Mouse (Mus musculus): ENCODE data around the gene Myh11. TPM values are rescaled to one million over a fixed set of nuclear protein-coding genes. Genes with fewer than 3 reads are reported as not detected.

Myh11 gene
- polyA plus RNA-seq, 1 experiment from 2014 or later = 0.18 TPM

- H3K4me2 ChIP-seq = no peak overlapping the region
- H3K4me3 ChIP-seq (ENCODE audit: low read depth, low read length) = no peak overlapping the region
- H3K27ac ChIP-seq (ENCODE audit: low read depth, low read length) = no peak overlapping the region
- peaks cover 11% of the 10 kb centered on the region; the same call in 1 of the 2 replicates for H3K36me3 ChIP-seq (ENCODE audit: control insufficient read depth, insufficient read depth, low read length)
- H3K27me3 ChIP-seq (ENCODE audit: control insufficient read depth, insufficient read depth, low read length) = peaks cover 5% of the 10 kb centered on the region
- no peaks in the 10 kb centered on the region for H3K4me1 ChIP-seq (ENCODE audit: control insufficient read depth, insufficient read depth, low read length)
- peak; percentile 77 for DNase-seq (ENCODE audit: low spot score, missing footprints)
- WGBS = 89% methylated on average over 2 of the region's 2 CpGs
- no peaks in the 10 kb centered on the region for H3K9me3 ChIP-seq (ENCODE audit: control insufficient read depth, low read length)
- no peak for ATAC-seq (ENCODE audit: low FRiP score)
- H3K9ac ChIP-seq (ENCODE audit: low read length) = no peak overlapping the region
These were observed 5.5 kb upstream of the Myh11 start for GRCm38 (mm10) chr16:14296544-14297124.

DNA sequence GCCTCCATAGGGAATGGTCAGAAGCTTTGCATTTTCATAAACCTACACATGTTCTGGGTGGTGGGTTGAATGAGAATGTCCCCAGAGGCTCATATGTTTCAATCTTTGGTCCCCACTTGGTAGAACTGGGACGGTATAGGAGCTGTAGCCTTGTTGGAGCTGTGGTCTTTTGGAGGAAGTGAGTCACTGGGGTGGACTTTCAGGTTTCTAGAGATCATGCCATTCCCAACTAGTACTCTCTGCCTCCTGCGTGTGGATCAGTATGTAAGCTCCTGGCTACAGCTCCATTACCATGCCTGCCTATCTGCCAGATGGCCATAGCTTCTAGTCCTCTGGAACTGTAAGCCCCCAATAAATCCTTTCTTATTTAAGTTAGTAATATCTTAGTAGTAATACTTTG lies 4.1 kb upstream of the Myh11 start:
- DNase-seq (ENCODE audit: low spot score, missing footprints) (peak; percentile 69), ATAC-seq (ENCODE audit: low FRiP score) (no peak)
- no peaks in the 10 kb centered on the region for H3K9me3 ChIP-seq (ENCODE audit: control insufficient read depth, low read length)
- peaks cover 7% of the 10 kb centered on the region for H3K27me3 ChIP-seq (ENCODE audit: control insufficient read depth, insufficient read depth, low read length)
- H3K36me3 ChIP-seq (ENCODE audit: control insufficient read depth, insufficient read depth, low read length) = peaks cover 8% of the 10 kb centered on the region; the same call in 1 of the 2 replicates
- H3K4me3 ChIP-seq (ENCODE audit: low read depth, low read length) = no peak overlapping the region
- H3K4me1 ChIP-seq (ENCODE audit: control insufficient read depth, insufficient read depth, low read length) = 0 out of 2 replicates have a peak, but pooled peaks cover 2% of the 10 kb centered on the region
- no peak overlapping the region for H3K9ac ChIP-seq (ENCODE audit: low read length)
- WGBS = 86% methylated on average over 2 of the region's 2 CpGs
- no peak overlapping the region for H3K27ac ChIP-seq (ENCODE audit: low read depth, low read length)
- no peak overlapping the region for H3K4me2 ChIP-seq

DNA sequence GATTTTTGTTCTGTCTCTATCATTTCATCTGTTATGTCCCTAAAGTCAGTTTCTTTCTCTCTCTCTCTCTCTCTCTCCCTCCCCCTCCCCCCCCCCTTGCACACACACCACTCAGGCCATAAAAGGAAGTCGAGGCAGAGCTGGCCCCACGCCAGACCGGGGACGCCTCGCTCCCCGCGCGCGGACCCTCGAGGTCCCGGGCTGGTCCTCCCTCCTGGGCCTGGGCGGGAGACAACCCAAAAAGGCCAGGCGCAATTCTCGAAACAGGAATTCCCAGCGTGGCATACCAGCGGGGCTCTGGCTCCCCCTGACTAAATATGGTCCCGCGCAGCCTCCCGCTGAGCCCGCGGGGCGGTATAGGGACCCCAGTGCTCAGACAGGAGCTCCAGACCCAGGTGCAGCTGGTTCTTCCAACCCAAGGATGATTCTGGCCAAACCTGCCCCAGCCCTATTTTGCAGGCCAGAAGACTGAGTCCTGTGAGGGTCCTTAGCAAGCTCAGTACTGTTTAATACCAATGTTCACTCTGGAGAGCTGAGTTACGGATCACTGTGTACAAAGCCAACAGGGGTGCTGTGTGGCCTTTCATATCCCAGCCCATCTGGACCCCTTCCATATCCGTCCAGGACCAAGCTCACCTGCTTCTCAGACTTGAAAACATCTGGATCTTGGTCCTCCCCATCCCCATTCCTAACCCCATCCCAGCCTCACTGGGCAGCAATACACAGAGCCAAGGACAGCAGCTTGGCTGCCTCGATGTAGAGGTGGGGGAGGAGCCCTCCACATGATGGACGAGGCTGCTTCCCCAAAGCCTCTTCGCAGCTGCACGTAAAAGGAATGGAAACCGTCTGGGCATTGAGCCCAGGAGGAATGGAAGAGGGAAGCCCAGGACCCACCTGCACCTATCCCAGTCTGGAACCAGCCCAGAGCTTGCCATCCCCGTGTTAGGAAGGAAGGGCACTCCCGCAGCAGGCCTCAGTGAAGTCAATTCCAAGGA lies 1.3 kb upstream of the Myh11 start:
- no peaks in the 10 kb centered on the region for H3K36me3 ChIP-seq (ENCODE audit: control insufficient read depth, insufficient read depth, low read length)
- no peaks in the 10 kb centered on the region for H3K9me3 ChIP-seq (ENCODE audit: control insufficient read depth, low read length)
- H3K4me1 ChIP-seq (ENCODE audit: control insufficient read depth, insufficient read depth, low read length) = 0 out of 2 replicates have a peak, but pooled peaks cover 2% of the 10 kb centered on the region
- no peak overlapping the region for H3K4me3 ChIP-seq (ENCODE audit: low read depth, low read length)
- H3K9ac ChIP-seq (ENCODE audit: low read length) = no peak overlapping the region
- peaks cover 7% of the 10 kb centered on the region for H3K27me3 ChIP-seq (ENCODE audit: control insufficient read depth, insufficient read depth, low read length)
- no peak overlapping the region for H3K27ac ChIP-seq (ENCODE audit: low read depth, low read length)
- DNase-seq (ENCODE audit: low spot score, missing footprints) (peak; percentile 82), ATAC-seq (ENCODE audit: low FRiP score) (peak; percentile 27; the same call in 1 of the 2 replicates)
- 17% methylated on average over 31 of the region's 31 CpGs for WGBS
- peak overlapping the region; percentile 30; the same call in 1 of the 2 replicates for H3K4me2 ChIP-seq

DNA sequence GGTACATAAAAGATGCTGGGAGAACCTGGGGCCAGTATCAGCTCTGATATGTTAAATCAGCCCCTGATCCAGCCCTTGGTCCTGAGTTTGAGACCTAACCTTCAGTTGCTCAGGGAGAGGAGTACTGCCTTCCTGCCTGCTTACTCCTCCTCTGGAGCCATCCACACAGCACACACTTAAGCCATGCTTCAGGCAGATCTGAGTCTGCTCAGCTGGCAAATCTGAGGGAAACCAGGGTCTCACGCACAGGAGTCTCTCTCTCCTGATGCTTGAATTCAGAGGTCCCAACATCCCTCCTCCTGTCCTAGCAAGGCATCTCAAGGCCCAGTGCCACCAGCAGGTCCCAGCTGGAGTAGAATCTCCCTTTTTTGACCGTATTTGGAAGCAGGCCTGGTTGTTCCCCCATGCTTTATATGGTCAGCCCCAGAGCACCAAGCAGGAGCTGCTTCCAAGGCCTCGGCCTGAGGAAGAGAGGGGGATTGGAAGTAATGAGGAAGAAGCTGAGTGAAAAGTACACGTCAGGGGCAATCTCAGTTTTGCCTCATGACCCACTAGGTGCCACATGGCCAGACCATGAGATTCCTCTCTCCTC lies 18.7 kb downstream of the Myh11 start:
- no peak overlapping the region for H3K9ac ChIP-seq (ENCODE audit: low read length)
- ATAC-seq (ENCODE audit: low FRiP score) (no peak), DNase-seq (ENCODE audit: low spot score, missing footprints) (no peak)
- no peak overlapping the region for H3K4me3 ChIP-seq (ENCODE audit: low read depth, low read length)
- H3K9me3 ChIP-seq (ENCODE audit: control insufficient read depth, low read length) = no peaks in the 10 kb centered on the region
- no peaks in the 10 kb centered on the region for H3K36me3 ChIP-seq (ENCODE audit: control insufficient read depth, insufficient read depth, low read length)
- H3K4me2 ChIP-seq = no peak overlapping the region
- no peaks in the 10 kb centered on the region for H3K27me3 ChIP-seq (ENCODE audit: control insufficient read depth, insufficient read depth, low read length)
- no peaks in the 10 kb centered on the region for H3K4me1 ChIP-seq (ENCODE audit: control insufficient read depth, insufficient read depth, low read length)
- 72% methylated on average over 4 of the region's 4 CpGs for WGBS
- no peak overlapping the region for H3K27ac ChIP-seq (ENCODE audit: low read depth, low read length)

DNA sequence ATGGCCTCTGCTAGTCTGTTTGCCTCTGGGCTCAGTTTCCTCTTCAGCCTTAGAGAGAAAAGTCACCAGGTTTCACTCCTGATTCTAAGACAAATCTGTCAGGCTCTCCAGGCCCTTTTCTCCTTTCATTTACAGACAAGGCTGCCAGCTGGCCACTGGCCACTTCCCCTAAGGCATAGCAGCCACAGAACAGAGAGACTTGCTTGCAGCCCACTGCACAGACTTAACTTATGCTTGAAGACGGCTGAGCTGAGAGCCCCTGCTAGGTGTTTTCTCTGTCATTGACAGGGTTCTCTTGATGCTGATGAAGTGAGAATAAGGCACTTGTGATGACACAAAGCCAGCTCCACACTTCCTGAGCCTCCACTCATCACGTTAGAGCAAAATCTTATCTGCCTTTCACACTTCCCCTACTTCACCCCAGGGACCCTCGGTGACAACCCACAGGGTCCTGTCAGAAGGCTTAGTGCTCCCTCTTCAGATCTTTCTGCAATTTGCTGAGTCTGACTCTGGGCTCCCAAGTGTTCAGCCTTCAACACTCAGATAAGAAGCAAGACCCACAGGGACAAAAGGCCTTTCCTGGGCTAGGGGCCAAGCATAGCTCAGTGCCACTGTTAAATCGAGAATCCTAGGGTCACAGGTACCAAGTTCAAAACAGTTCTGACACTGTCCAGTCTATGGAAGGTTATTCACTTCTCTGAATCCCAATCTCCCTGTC lies 25.8 kb downstream of the Myh11 start:
- Histone ChIP-seq H3K27ac (ENCODE audit: low read depth, low read length) (no peak overlapping the region), H3K4me1 (ENCODE audit: control insufficient read depth, insufficient read depth, low read length) (no peaks in the 10 kb centered on the region), H3K27me3 (ENCODE audit: control insufficient read depth, insufficient read depth, low read length) (no peaks in the 10 kb centered on the region), H3K4me3 (ENCODE audit: low read depth, low read length) (no peak overlapping the region), H3K9me3 (ENCODE audit: control insufficient read depth, low read length) (no peaks in the 10 kb centered on the region), H3K4me2 (no peak overlapping the region), H3K36me3 (ENCODE audit: control insufficient read depth, insufficient read depth, low read length) (no peaks in the 10 kb centered on the region), H3K9ac (ENCODE audit: low read length) (no peak overlapping the region)
- ATAC-seq (ENCODE audit: low FRiP score) = no peak
- 54% methylated on average over 4 of the region's 4 CpGs for WGBS
- no peak for DNase-seq (ENCODE audit: low spot score, missing footprints)

GRCm38 (mm10) chr16:14264504-14264903 lies 26.7 kb downstream of the Myh11 start:
- H3K4me2 ChIP-seq = no peak overlapping the region
- H3K9ac ChIP-seq (ENCODE audit: low read length) = no peak overlapping the region
- DNase-seq (ENCODE audit: low spot score, missing footprints) (no peak), ATAC-seq (ENCODE audit: low FRiP score) (no peak)
- no peaks in the 10 kb centered on the region for H3K4me1 ChIP-seq (ENCODE audit: control insufficient read depth, insufficient read depth, low read length)
- H3K4me3 ChIP-seq (ENCODE audit: low read depth, low read length) = no peak overlapping the region
- no peak overlapping the region for H3K27ac ChIP-seq (ENCODE audit: low read depth, low read length)
- 74% methylated on average over 2 of the region's 2 CpGs for WGBS
- H3K36me3 ChIP-seq (ENCODE audit: control insufficient read depth, insufficient read depth, low read length) = no peaks in the 10 kb centered on the region
- H3K9me3 ChIP-seq (ENCODE audit: control insufficient read depth, low read length) = no peaks in the 10 kb centered on the region
- H3K27me3 ChIP-seq (ENCODE audit: control insufficient read depth, insufficient read depth, low read length) = no peaks in the 10 kb centered on the region

GRCm38 (mm10) chr16:14263241-14263640 lies 27.9 kb downstream of the Myh11 start:
- H3K27ac ChIP-seq (ENCODE audit: low read depth, low read length) = no peak overlapping the region
- H3K4me1 ChIP-seq (ENCODE audit: control insufficient read depth, insufficient read depth, low read length) = no peaks in the 10 kb centered on the region
- 87% methylated on average over 6 of the region's 6 CpGs for WGBS
- H3K9ac ChIP-seq (ENCODE audit: low read length) = no peak overlapping the region
- no peak for DNase-seq (ENCODE audit: low spot score, missing footprints)
- no peak overlapping the region for H3K4me3 ChIP-seq (ENCODE audit: low read depth, low read length)
- no peaks in the 10 kb centered on the region for H3K27me3 ChIP-seq (ENCODE audit: control insufficient read depth, insufficient read depth, low read length)
- H3K4me2 ChIP-seq = no peak overlapping the region
- ATAC-seq (ENCODE audit: low FRiP score) = no peak
- no peaks in the 10 kb centered on the region for H3K9me3 ChIP-seq (ENCODE audit: control insufficient read depth, low read length)
- no peaks in the 10 kb centered on the region for H3K36me3 ChIP-seq (ENCODE audit: control insufficient read depth, insufficient read depth, low read length)

GRCm38 (mm10) chr16:14262410-14262809 lies 28.8 kb downstream of the Myh11 start:
- Histone ChIP-seq H3K4me3 (ENCODE audit: low read depth, low read length) (no peak overlapping the region), H3K36me3 (ENCODE audit: control insufficient read depth, insufficient read depth, low read length) (no peaks in the 10 kb centered on the region), H3K27me3 (ENCODE audit: control insufficient read depth, insufficient read depth, low read length) (no peaks in the 10 kb centered on the region), H3K27ac (ENCODE audit: low read depth, low read length) (no peak overlapping the region), H3K4me2 (no peak overlapping the region), H3K9me3 (ENCODE audit: control insufficient read depth, low read length) (no peaks in the 10 kb centered on the region), H3K4me1 (ENCODE audit: control insufficient read depth, insufficient read depth, low read length) (no peaks in the 10 kb centered on the region), H3K9ac (ENCODE audit: low read length) (no peak overlapping the region)
- DNase-seq (ENCODE audit: low spot score, missing footprints) = no peak
- no peak for ATAC-seq (ENCODE audit: low FRiP score)
- WGBS = 65% methylated on average over 1 of the region's 1 CpGs
